Mouse (Mus musculus) adipocyte (in vitro differentiated cells): ENCODE results near the gene Ndc1.

ENCODE experiments used
- DNase-seq: peaks from one replicate; pipeline ENCODE4 v3.0.0-alpha.2; 2016; ENCODE audit warnings: low spot score

The Ndc1 gene

DNA sequence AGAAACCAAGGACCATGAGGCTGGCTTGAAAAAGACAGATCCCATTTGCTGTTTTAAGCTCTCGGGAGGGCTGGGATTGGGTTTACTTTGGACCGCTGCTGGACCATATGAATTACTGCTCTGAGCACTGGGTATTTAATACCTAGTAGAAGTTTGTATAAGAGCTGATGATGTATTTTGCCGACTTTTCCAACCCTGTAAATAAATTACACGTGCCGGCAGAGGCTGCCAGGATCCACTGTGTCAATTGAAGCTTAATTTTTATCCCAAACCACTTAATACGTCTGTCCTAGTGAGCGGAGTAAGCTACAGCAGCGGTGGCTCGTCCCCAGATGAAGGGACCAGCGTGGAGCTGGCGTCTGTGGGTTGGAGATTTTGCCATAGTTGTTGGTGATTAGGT, 74.7 kb downstream of the Ndc1 start:
- no peak for DNase-seq

GRCm38 (mm10) chr4:107442891-107443483, 75.4 kb downstream of the Ndc1 start:
- no peak for DNase-seq

GRCm38 (mm10) chr4:107443621-107444020, 76.0 kb downstream of the Ndc1 start:
- DNase-seq: no peak

DNA sequence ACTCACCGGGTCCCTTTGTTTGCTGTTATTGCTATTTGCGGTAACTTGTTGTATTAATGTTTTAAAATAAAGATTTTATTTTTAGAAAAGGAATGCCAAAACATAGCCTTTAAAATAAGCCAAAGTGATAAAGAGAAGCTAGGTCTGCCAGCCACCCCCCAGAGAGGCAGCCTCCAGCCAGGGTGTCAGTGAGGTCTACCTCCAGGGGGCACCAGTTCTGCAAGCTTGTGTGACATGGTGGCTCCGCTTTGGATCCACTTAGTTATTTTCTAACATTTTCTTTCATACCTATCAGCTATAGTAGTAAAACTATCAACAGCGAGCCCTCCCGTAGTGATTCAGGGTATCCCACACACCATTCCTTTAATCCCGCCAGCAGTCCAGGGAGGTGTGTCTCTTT, 80.9 kb downstream of the Ndc1 start:
- no peak for DNase-seq

DNA sequence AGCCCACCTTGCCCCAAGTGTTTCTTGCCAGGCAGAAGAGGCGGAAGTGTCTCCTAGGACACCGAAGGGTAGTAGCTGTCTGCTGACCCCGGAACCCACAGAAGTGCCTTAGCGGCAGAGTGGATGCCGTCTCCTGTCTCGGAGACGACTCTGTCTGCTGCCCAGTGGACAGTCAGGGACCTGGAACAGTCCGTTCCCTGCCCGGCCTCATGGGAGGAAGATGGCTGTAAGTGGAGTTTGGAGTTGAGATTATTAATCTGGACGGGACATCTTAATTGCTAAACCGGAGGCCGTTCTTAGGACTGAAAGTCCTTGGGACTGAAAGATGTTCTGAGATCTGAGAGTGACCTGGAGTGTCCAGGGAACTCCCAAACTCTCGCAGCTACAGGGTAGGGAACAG, 81.9 kb downstream of the Ndc1 start:
- DNase-seq: no peak

DNA sequence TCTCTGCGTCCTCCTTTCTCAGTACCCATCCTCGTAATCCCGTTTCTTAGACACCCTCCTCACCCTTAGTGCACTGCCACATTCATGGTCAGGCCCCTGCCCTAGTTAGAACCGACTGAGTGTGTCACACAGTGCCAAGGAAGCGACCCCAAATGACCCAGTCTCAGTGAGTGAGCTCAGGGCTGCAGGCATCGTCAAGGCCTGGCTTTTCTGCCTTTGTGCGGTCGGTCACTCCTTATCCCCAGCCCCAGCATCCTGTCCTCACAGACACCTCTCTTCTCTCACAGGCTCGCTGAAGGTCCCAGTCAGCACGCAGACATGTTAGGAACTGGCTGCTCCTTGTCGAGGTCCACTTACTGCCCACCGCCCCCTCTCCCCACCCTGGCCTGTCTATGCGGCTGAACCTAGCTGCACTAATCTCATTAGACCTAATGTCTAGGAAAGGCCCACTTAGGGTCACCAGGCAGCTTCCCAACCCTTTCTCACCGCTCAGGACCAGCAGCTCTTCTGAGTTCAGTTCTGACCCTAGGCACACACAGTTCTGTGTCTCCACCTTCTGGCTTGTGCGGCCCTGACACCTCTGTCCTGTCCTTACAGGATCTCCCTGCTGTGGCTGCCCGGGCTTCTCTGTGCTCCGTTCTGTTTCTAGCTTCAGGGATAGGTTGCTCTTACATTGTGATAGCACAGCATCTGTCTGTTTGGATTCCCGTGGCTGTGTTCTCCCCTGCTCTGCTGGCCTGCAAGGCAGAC, 84.9 kb downstream of the Ndc1 start:
- peak; percentile 75 for DNase-seq

GRCm38 (mm10) chr4:107453141-107453984, 85.8 kb downstream of the Ndc1 start:
- DNase-seq: peak; percentile 92

GRCm38 (mm10) chr4:107457602-107458001, 90.0 kb downstream of the Ndc1 start:
- DNase-seq: peak; percentile 58

- DNase-seq: no peak
These were observed 91.3 kb downstream of the Ndc1 start for GRCm38 (mm10) chr4:107458907-107459306.

- peak; percentile 51 for DNase-seq
These were observed 91.9 kb downstream of the Ndc1 start for GRCm38 (mm10) chr4:107459461-107459860.

GRCm38 (mm10) chr4:107460468-107460867, 92.9 kb downstream of the Ndc1 start:
- no peak for DNase-seq
